Mouse (Mus musculus) embryo, embryonic 9.5 days (tissue): ENCODE results near the gene Col6a4.

Experiments used
- DNase-seq: peaks from one replicate; pipeline ENCODE4 v3.0.0-alpha.2; 2017; ENCODE audit errors: extremely low spot score

Gene Col6a4

GRCm38 (mm10) chr9:106073956-106074355 is 22.6 kb downstream of the Col6a4 start:
- DNase-seq, result no peak

- DNase-seq, result no peak
These were observed 24.9 kb downstream of the Col6a4 start for GRCm38 (mm10) chr9:106071651-106072050.

DNA sequence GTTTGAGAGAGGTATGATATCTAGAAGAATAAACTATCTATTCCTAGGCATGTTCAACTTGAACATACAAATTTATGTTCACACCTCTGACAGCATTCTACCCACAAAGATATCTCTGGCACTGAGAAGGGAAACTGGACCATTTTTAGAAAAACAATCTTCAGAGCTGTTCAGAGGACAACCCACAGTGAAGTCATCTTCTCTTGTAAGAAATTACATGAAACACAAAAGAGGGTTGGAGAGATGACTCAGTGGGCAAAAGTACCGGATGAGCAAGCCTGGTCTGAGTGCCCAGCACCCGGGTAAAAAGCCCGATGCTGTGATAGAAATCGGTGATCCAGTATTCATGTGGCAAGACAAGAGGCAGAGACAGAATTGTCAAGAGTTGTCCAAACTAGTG is 43.1 kb downstream of the Col6a4 start:
- no peak for DNase-seq

DNA sequence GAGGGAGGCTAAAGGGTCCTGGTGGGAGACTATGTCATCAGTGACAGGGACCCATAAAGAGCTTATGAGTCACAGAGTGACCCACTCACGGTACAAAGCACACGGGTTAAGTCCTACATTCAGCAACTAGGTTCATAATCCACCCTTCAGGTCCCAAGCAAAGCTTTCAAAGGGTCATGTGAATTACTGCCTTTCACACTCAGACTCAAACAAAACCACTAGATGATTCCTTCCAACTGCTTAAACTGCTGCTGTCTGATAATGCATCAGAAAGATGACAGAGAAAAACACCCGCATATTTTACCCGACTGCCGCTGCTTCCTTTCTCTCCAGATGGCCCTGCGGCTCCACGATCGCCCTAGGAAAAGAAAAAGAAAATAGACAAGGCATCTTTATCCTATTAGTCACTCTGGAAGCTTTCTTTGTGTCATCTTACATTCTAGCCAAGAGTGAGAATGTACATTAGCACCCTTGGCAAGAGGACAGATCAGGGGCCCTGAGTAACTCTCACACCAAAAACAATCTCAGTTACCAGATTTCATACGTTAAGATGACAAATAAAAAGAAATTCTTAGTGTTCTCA is 52.6 kb downstream of the Col6a4 start:
- DNase-seq, result no peak

- no peak for DNase-seq
These were observed 56.5 kb downstream of the Col6a4 start for GRCm38 (mm10) chr9:106039915-106040659.

DNA sequence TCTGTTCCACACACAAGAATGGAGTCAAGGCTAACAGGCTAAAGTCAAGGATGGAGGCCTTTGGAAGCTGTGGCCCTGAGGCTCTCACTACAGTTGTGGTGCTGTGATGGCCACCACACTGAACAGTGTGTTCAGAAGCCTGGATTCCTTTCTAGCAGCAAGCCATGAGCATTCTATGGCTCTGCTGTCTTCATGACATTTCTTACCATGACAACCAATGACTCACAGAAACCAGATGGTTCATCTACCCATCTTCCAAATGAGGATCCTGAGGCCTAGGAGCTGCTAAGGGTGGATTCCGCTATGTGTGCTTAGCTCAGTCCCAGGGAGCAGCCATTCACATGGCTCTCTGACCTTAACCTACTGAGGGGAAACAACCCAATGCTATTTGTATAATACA is 57.3 kb downstream of the Col6a4 start:
- no peak for DNase-seq

DNA sequence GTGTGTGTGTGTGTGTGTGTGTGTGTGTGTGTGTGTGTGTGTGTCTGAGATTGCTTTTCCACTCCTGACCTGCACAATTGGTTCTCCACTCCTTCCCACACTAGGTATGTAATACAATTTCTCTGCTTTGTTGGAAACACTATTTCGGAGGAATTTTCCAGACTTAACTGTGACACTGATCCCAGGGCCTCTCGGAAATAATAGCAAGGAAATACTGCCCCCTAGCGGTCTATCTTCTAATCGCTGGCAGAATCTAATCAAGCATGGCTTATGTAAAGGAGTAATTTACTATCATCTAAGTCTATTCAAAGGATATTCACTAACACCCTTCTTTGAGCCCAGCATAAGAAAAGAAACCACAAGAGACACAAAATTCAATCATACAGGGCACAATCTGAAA is 57.7 kb downstream of the Col6a4 start:
- peak; percentile 66 for DNase-seq

- no peak for DNase-seq
These were observed 80.9 kb downstream of the Col6a4 start for GRCm38 (mm10) chr9:106015666-106016065.

GRCm38 (mm10) chr9:106013139-106013538 is 83.4 kb downstream of the Col6a4 start:
- no peak for DNase-seq

DNA sequence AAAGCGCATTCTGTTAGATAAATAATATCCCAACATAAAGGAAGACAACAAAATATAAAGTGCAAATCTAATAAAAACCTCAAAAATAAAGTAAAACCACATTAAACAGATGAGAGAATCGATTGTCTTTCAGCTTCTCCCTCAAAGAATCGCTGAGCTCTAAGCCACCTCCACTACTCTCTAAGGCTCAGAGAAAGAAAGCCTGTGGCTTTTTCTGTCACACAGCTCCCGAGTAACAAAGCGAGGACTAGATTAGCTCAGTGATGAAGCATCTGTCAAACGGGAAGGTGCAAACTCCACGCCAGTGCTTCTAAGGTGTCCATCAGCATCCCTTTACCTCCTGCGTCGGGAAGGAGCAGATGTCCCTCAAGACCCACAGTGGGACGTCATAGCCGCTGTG is 98.6 kb downstream of the Col6a4 start:
- no peak for DNase-seq

- DNase-seq, result no peak
These were observed 104.2 kb downstream of the Col6a4 start for GRCm38 (mm10) chr9:105992425-105992824.

DNA sequence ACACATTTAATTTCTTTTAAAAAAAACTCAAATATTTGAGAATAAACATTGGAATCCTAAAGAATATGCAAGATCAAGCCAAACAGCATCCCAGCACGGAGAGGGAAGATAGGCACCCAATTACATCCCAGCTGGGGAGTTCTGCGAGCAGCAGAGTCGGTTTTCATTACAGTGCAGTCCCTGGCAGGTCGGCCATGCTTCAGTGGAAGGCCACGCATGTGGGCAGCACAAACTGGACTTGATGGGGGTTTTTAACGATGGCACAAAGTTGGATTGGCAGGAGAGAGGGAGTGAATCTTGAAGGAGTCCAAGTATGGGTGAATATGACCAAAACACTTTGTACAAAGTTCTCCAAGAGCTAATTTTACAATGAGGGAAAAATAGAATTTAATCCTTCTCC is 106.5 kb downstream of the Col6a4 start:
- no peak for DNase-seq

- no peak for DNase-seq
These were observed 107.1 kb downstream of the Col6a4 start for GRCm38 (mm10) chr9:105989468-105989867.

- DNase-seq, result no peak
These were observed 108.5 kb downstream of the Col6a4 start for GRCm38 (mm10) chr9:105988096-105988495.

DNA sequence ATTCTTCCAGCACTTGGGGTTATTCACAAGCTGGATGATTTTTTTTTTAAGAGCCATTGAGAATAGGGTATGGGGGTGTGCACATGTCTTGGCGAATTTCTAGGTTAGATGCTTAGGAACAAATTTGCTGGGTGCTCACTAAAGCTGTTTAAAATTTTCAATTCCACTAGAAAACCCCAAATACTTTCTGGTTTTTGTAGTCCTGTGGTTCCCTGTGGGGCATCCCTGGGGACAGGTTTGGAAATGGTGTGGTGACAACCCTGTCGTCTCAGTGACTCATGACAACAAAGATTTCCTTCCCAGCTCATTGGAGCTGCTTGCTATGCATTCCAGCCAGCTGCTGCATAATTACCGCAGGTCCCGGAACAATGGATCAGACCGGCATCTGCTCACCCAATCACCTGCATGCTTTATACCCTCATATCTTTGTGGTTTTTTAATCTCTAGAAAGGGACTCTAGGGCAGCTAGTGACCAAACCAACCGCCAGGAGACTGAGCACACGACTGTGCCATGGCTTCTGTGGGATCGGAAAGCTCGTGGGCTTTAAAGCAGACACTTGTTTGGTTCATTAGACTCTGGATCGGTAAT is 111.6 kb downstream of the Col6a4 start:
- peak; percentile 12 for DNase-seq

DNA sequence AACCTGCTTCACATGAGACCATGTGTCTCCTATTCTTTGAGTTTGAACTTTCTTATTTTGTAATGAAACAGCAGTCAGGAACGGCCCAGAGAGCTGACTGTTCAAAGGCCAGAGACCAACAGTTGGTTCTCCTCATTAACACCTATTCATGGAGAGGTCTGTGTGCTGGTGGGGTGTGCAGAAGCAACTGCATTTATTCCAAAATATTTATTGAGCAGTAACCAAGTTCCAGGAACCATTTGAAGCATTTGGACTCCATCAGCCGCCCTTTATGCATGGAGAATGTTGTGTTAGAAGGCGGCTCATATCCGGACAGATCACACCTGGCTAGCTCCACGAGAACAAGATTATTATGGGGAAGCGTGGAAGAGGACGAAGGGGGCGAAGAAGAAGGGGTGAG is 118.1 kb downstream of the Col6a4 start:
- no peak for DNase-seq

GRCm38 (mm10) chr9:105976871-105977270 is 119.7 kb downstream of the Col6a4 start:
- no peak for DNase-seq

- DNase-seq, result no peak
These were observed 120.3 kb downstream of the Col6a4 start for GRCm38 (mm10) chr9:105976314-105976713.

- no peak for DNase-seq
These were observed 122.8 kb downstream of the Col6a4 start for GRCm38 (mm10) chr9:105973736-105974135.

GRCm38 (mm10) chr9:105972031-105972430 is 124.6 kb downstream of the Col6a4 start:
- no peak for DNase-seq

- DNase-seq, result no peak
These were observed 125.2 kb downstream of the Col6a4 start for GRCm38 (mm10) chr9:105971351-105971894.

DNA sequence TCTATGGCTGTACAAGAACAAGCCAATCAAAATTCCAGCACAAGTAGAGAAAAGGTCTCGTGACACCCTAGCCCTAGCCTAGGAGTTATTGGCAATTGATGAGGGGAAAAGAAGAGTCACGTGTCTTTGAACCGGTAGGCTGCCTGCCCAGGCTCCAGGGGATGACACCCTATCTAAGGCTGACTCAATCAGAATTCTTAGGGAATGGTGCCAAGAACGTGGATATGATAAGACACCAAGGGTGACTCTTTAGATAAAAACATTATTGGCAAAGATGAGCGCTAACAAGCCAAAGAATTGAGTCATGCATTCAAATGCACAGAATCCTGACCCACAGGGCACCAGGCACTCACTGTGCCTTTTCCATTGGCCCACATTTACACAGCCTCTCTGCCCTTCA is 125.7 kb downstream of the Col6a4 start:
- no peak for DNase-seq

- no peak for DNase-seq
These were observed 128.6 kb downstream of the Col6a4 start for GRCm38 (mm10) chr9:105967976-105968375.
